Mouse (Mus musculus) hindbrain, embryonic 12.5 days (tissue): ENCODE measurements around the gene Zbtb20. TPM values are rescaled to one million over a fixed set of nuclear protein-coding genes. Genes with fewer than 3 reads are reported as not detected.

Experiments used
- ATAC-seq: fragments of 200-750 bp; cut with Nextera tagmentation; 2 replicates; pipeline ENCODE4 v1.8.0; 2017; ENCODE audit warnings: moderate TSS enrichment; ENCODE audit not compliant: low FRiP score
- H3K27ac ChIP-seq: fragments of 300-500 bp; sonication (generic); 2 replicates; pipeline ENCODE4 v1.5.1; 2016; ENCODE audit warnings: mild to moderate bottlenecking
- H3K27me3 ChIP-seq: fragments of 300-500 bp; sonication (generic); 2 replicates; pipeline ENCODE4 v1.6.1; 2016; ENCODE audit warnings: mild to moderate bottlenecking
- H3K36me3 ChIP-seq: fragments of 300-500 bp; sonication (generic); 2 replicates; pipeline ENCODE4 v1.6.1; 2016; ENCODE audit warnings: mild to moderate bottlenecking
- H3K4me1 ChIP-seq: fragments of 300-500 bp; sonication (generic); 2 replicates; pipeline ENCODE4 v1.6.1; 2016
- H3K4me2 ChIP-seq: fragments of 300-500 bp; sonication (generic); replicated peaks from 2 replicates; pipeline ENCODE4 v1.6.1; 2016; ENCODE audit warnings: mild to moderate bottlenecking
- H3K4me3 ChIP-seq: fragments of 300-500 bp; sonication (generic); 2 replicates; pipeline ENCODE4 v1.5.1; 2016; ENCODE audit warnings: mild to moderate bottlenecking
- H3K9ac ChIP-seq: fragments of 300-500 bp; sonication (generic); 2 replicates; pipeline ENCODE4 v1.6.1; 2016; ENCODE audit warnings: mild to moderate bottlenecking, moderate library complexity
- H3K9me3 ChIP-seq: fragments of 300-500 bp; sonication (generic); replicated peaks from 2 replicates; pipeline ENCODE4 v1.6.1; 2016; ENCODE audit warnings: mild to moderate bottlenecking
- WGBS: fragments of 180-500 bp; shearing (Covaris S2); methylation state at CpG from one replicate; pipeline ENCODE4 v1.1.7; 2016; 5-methylcytosine and 5-hydroxymethylcytosine counted together
- polyA plus RNA-seq: library from polyadenylated mRNA; unstranded; fragments of >200 nt; fragmentation: Nextera tagmentation; extraction: Ambion mirVana; gene quantifications from 2 replicates; pipeline ENCODE4 v1.2.1, GENCODE M21; 2016

The Zbtb20 gene
- polyA plus RNA-seq, result 62.9 and 64.6 TPM in 2 replicates

DNA sequence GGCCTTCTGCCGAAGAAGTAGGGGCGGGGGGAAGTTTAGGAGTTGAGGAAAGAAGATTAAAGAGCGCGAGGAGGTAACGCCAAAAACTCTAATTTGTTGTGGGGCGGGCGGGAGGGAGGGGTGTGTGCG lies at the start of gene Zbtb20:
Zbtb20 (plus strand) TSS at position 30 of the 129 bp plus-strand sequence.
- WGBS, result 0% methylated on average over 8 of the region's 8 CpGs
- H3K9ac ChIP-seq, result peak within 1 kb of the TSS; percentile 83
- peak within 1 kb of the TSS; percentile 76 for H3K4me2 ChIP-seq
- peak within 1 kb of the TSS; percentile 75 for H3K4me3 ChIP-seq
- ATAC-seq, result no peak
- no peaks in the 10 kb centered on the region for H3K9me3 ChIP-seq
- H3K27me3 ChIP-seq, result no peaks in the 10 kb centered on the region
- no peaks in the 10 kb centered on the region for H3K36me3 ChIP-seq
- peak within 1 kb of the TSS; percentile 98 for H3K27ac ChIP-seq
- peaks cover 5% of the 10 kb centered on the region; the same call in 1 of the 2 replicates for H3K4me1 ChIP-seq

DNA sequence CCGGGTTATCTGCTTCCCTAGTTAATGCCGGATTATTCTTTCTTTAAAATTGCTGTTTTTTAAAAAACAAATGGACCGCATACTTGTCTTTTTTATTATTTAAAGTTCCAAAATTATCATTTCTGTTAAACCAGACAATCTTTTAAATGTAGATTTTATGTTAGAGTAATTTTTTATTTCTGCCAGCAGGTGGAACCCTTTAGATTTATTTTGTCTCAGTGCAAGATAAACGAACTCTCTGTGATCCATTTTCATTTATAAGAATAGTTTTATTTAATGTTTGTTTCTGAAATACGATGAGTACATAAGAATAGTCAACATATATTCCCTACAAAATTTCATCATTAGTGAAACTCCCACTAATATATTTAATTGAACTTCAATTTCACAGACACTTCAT lies 39.7 kb upstream of the Zbtb20 start:
- no peak for ATAC-seq
- WGBS, result 71% methylated on average over 5 of the region's 5 CpGs

DNA sequence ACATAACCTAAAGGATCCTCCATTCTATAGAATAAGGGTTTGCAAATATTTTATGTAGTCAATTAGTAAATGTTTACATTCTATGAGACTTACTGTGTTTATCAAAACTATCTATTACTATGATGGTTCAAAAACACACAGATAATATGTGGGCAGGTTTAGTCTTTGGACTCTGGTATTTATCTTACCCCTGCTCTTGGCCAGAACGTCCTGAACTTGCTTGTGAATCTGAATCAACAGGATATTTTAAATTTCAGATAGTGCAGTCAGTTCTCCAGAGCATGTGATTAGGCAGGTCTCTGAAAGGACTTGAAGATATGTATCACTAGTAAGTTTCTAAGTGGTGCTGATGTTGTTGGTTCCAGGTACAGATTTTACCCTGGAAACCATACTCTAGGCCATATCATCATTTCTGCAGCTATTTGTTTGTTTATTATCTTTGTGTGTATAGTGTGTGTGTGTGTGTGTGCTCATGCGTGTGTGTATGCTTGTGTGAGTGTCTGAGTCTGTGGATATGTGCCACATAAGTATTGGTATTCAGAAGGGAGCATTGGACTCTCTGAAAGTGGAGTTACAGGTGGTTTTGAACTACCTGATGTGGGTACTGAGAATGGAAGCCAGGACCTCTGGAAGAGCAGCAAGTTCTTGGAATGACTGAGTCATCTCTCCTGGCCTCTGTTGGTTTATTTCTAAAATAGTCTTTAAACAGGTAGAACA lies 39.1 kb upstream of the Zbtb20 start:
- H3K36me3 ChIP-seq, result no peaks in the 10 kb centered on the region
- H3K4me2 ChIP-seq, result no peak overlapping the region
- no peaks in the 10 kb centered on the region for H3K9me3 ChIP-seq
- H3K4me3 ChIP-seq, result no peak overlapping the region
- H3K4me1 ChIP-seq, result no peaks in the 10 kb centered on the region
- ATAC-seq, result no peak
- 71% methylated on average over 2 of the region's 2 CpGs for WGBS
- H3K27me3 ChIP-seq, result no peaks in the 10 kb centered on the region
- no peak overlapping the region for H3K9ac ChIP-seq
- no peak overlapping the region for H3K27ac ChIP-seq

More for the DNA sequence above, 39.7 kb upstream of the Zbtb20 start:
- Histone ChIP-seq H3K36me3 (no peaks in the 10 kb centered on the region), H3K9me3 (no peaks in the 10 kb centered on the region), H3K4me3 (no peak overlapping the region), H3K4me1 (no peaks in the 10 kb centered on the region), H3K27ac (no peak overlapping the region), H3K9ac (no peak overlapping the region), H3K27me3 (no peaks in the 10 kb centered on the region), H3K4me2 (no peak overlapping the region)

- no peaks in the 10 kb centered on the region for H3K36me3 ChIP-seq
- H3K27ac ChIP-seq, result no peak overlapping the region
- H3K4me3 ChIP-seq, result no peak overlapping the region
- 91% methylated on average over 4 of the region's 4 CpGs for WGBS
- H3K4me2 ChIP-seq, result no peak overlapping the region
- no peak overlapping the region for H3K9ac ChIP-seq
- H3K9me3 ChIP-seq, result no peaks in the 10 kb centered on the region
- ATAC-seq, result no peak
- no peaks in the 10 kb centered on the region for H3K27me3 ChIP-seq
- no peaks in the 10 kb centered on the region for H3K4me1 ChIP-seq
Measured at GRCm38 (mm10) chr16:42838226-42838625, 37.5 kb upstream of the Zbtb20 start.

GRCm38 (mm10) chr16:42857564-42858183 lies 18.0 kb upstream of the Zbtb20 start:
- H3K27ac ChIP-seq, result no peak overlapping the region
- H3K4me2 ChIP-seq, result no peak overlapping the region
- H3K27me3 ChIP-seq, result no peaks in the 10 kb centered on the region
- no peaks in the 10 kb centered on the region for H3K9me3 ChIP-seq
- no peak overlapping the region for H3K9ac ChIP-seq
- no peaks in the 10 kb centered on the region for H3K4me1 ChIP-seq
- ATAC-seq, result no peak
- no peak overlapping the region for H3K4me3 ChIP-seq
- no peaks in the 10 kb centered on the region for H3K36me3 ChIP-seq
- 83% methylated on average over 3 of the region's 3 CpGs for WGBS

DNA sequence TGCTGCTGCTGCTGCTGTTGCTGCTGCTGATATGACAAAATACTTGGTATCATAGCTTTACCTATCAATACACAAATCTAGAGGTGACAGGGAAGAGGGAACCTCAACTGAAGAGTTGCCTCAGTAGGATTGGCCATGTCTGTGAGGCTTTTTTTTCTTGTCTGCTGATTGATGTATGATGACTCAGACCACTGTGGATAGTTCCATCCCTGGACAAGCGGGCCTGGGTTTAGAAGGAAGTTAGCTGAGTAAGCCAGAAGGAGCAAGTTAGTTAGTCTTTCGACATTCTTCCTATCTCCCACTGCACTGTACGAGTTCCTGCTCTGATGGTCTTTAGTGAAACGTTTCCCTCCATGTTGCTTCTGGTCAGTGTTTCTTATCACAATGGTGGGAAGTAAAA lies 16.4 kb upstream of the Zbtb20 start:
- H3K4me3 ChIP-seq, result no peak overlapping the region
- no peaks in the 10 kb centered on the region for H3K27me3 ChIP-seq
- no peak overlapping the region for H3K4me2 ChIP-seq
- ATAC-seq, result no peak
- no peak overlapping the region for H3K27ac ChIP-seq
- 83% methylated on average over 4 of the region's 4 CpGs for WGBS
- H3K9me3 ChIP-seq, result no peaks in the 10 kb centered on the region
- H3K36me3 ChIP-seq, result no peaks in the 10 kb centered on the region
- H3K4me1 ChIP-seq, result no peaks in the 10 kb centered on the region
- H3K9ac ChIP-seq, result no peak overlapping the region

- Histone ChIP-seq H3K9me3 (no peaks in the 10 kb centered on the region), H3K27ac (no peak overlapping the region), H3K4me1 (no peaks in the 10 kb centered on the region), H3K36me3 (no peaks in the 10 kb centered on the region), H3K27me3 (no peaks in the 10 kb centered on the region), H3K4me2 (no peak overlapping the region), H3K9ac (no peak overlapping the region), H3K4me3 (no peak overlapping the region)
- WGBS, result 85% methylated on average over 2 of the region's 2 CpGs
- no peak for ATAC-seq
Measured at GRCm38 (mm10) chr16:42863231-42863630, 12.4 kb upstream of the Zbtb20 start.

DNA sequence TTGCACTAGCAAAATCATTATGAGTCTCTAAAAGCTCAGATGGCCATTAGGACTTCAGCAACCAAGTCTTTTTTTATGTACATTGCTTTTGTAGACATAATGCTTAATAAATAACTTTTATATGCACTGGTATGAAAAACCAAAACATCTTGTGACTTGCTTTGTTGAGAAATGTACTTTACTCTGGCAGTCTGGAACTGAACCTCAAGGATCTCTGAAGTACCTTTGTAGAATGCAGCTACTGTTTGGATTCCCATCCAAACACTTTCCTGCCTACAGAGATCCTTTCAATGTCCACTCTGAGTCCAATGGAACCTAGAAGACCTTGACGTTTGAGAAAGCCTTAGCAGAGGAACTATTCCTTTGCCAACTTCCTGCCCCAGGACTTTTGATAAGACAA lies 9.6 kb upstream of the Zbtb20 start:
- Histone ChIP-seq H3K36me3 (no peaks in the 10 kb centered on the region), H3K4me3 (no peak overlapping the region), H3K9ac (no peak overlapping the region), H3K9me3 (no peaks in the 10 kb centered on the region), H3K27ac (no peak overlapping the region), H3K4me2 (no peak overlapping the region), H3K27me3 (no peaks in the 10 kb centered on the region), H3K4me1 (no peaks in the 10 kb centered on the region)
- 87% methylated on average over 1 of the region's 1 CpGs for WGBS
- ATAC-seq, result no peak

- Histone ChIP-seq H3K36me3 (no peaks in the 10 kb centered on the region), H3K4me1 (peaks cover 5% of the 10 kb centered on the region; the same call in 1 of the 2 replicates), H3K9me3 (no peaks in the 10 kb centered on the region), H3K27ac (no peak overlapping the region), H3K27me3 (no peaks in the 10 kb centered on the region), H3K4me2 (no peak overlapping the region), H3K4me3 (no peak overlapping the region), H3K9ac (no peak overlapping the region)
- ATAC-seq, result no peak
- 85% methylated on average over 5 of the region's 5 CpGs for WGBS
Measured at GRCm38 (mm10) chr16:42872101-42872500, 3.6 kb upstream of the Zbtb20 start.

- no peaks in the 10 kb centered on the region for H3K9me3 ChIP-seq
- H3K4me1 ChIP-seq, result peaks cover 5% of the 10 kb centered on the region; the same call in 1 of the 2 replicates
- 65% methylated on average over 3 of the region's 3 CpGs for WGBS
- H3K4me3 ChIP-seq, result no peak overlapping the region
- ATAC-seq, result no peak
- no peaks in the 10 kb centered on the region for H3K36me3 ChIP-seq
- H3K27me3 ChIP-seq, result no peaks in the 10 kb centered on the region
- no peak overlapping the region for H3K9ac ChIP-seq
- H3K4me2 ChIP-seq, result 0 out of 2 replicates have a peak overlapping the region, but pooled peaks have one; percentile 49
- peak overlapping the region; percentile 60; the same call in 1 of the 2 replicates for H3K27ac ChIP-seq
Measured at GRCm38 (mm10) chr16:42873942-42874341, 1.7 kb upstream of the Zbtb20 start.

DNA sequence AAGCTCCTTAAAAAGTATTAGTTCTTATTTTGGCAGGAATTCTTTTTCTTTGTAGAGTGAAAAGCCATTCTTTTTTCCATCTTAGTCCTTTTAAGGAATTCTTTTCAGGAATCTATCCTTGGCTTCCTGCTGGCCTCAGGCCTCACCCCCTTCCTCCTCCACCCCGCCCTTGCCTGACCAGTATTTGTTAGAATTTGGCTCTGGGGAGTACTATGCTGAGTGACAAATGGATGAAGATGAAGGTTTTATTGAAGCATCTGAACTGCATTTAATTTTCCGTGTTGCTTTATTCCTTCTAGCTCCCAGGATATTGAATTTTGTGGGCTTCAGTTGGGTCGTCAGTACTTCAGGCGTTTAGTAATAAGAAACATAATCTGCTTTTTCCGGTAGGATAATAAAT lies 1.2 kb upstream of the Zbtb20 start:
- H3K4me2 ChIP-seq, result peak overlapping the region; percentile 49
- H3K9ac ChIP-seq, result peak overlapping the region; percentile 60
- peak overlapping the region; percentile 96 for H3K27ac ChIP-seq
- H3K36me3 ChIP-seq, result no peaks in the 10 kb centered on the region
- no peaks in the 10 kb centered on the region for H3K9me3 ChIP-seq
- 1% methylated on average over 5 of the region's 5 CpGs for WGBS
- peaks cover 5% of the 10 kb centered on the region; the same call in 1 of the 2 replicates for H3K4me1 ChIP-seq
- no peaks in the 10 kb centered on the region for H3K27me3 ChIP-seq
- peak overlapping the region; percentile 44 for H3K4me3 ChIP-seq
- ATAC-seq, result no peak

DNA sequence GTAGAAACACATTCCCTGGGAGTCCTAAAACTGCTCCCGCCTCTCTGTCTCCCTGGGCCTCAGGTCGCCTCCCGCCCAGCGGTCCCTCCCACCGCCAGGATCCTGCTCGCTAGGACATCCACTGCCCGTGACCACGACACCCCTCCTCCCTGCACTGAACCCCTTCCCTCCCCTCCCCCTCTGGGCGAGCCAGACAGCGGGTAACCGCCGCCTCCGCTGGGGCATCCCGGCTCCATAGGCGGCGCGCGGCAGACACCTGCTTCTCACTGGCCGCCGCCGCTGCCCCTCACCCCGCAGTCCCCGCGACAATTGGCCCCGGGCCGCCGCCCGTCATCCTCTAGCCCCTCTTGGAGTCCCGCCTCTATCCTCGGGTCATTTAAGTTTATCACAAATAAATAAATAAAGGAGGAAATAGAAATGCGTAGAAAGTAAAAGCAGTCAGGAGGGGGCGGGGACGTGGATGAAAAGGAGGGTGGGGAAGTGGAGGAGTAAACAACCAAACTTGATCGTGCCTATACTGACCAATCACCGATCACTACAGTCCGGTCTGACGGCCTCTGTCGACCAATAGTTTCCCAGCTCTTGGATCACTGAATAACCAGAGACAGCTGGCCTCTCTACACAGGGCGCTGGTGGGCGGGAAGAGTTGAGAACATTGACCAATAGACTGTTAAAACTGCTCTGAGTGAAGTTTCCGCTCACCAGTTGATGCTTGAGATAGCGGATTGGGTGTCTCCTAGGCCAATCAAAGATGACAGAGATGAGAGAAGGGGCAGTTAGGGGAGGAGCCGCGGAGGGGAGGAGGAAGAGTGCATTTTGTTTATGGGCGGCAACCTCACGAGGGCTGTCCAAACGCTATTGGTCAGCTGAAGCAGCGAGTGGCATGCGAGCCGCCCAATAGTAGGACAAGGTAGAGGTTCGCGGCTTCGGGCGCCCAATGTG lies 500 bp upstream of the Zbtb20 start:
- under 1% methylated on average over 52 of the region's 54 CpGs for WGBS
- Histone ChIP-seq H3K27ac (peak overlapping the region; percentile 98), H3K9me3 (no peaks in the 10 kb centered on the region), H3K4me2 (peak overlapping the region; percentile 49), H3K4me1 (peaks cover 5% of the 10 kb centered on the region; the same call in 1 of the 2 replicates), H3K4me3 (peak overlapping the region; percentile 75), H3K27me3 (no peaks in the 10 kb centered on the region), H3K9ac (peak overlapping the region; percentile 60), H3K36me3 (no peaks in the 10 kb centered on the region)
- ATAC-seq, result peak; percentile 99
